Mouse (Mus musculus) testis, adult 2 months (tissue): ENCODE data around the gene Cd2.

Experiments
- CTCF ChIP-seq: fragments of 200-500 bp; IDR thresholded peaks from 2 replicates; pipeline ENCODE4 v1.5.1; 2012; ENCODE audit warnings: low read depth, mild to moderate bottlenecking, inconsistent platforms, low read length, moderate library complexity; ENCODE audit not compliant: control insufficient read depth, insufficient read depth, insufficient replicate concordance
- POLR2A ChIP-seq: fragments of 200-500 bp; IDR thresholded peaks from 2 replicates; pipeline ENCODE4 v1.6.1; 2012; ENCODE audit warnings: low read depth, mild to moderate bottlenecking, inconsistent platforms, low read length, moderate library complexity; ENCODE audit not compliant: control insufficient read depth

GRCm38 (mm10) chr3:101230201-101230600, 57.5 kb downstream of the Cd2 start:
- TF ChIP-seq CTCF (no peak), POLR2A (no peak)
